Mouse (Mus musculus) heart, adult 2 months (tissue): Measurements from ENCODE around the gene Xpc.

Experiments used
- CTCF ChIP-seq: fragments of 200-600 bp; IDR thresholded peaks from 2 replicates; pipeline ENCODE4 v1.8.1; 2022; ENCODE audit warnings: antibody characterized with exemption, mild to moderate bottlenecking, moderate library complexity
- POLR2A ChIP-seq: fragments of 200-500 bp; IDR thresholded peaks from 2 replicates; pipeline ENCODE4 v1.6.1; 2011; ENCODE audit warnings: mild to moderate bottlenecking, low read depth, low read length, control low read depth; ENCODE audit not compliant: insufficient read depth

- no peak for TF ChIP-seq POLR2A
- no peak for TF ChIP-seq CTCF
These were observed 15.6 kb upstream of the Xpc start for GRCm38 (mm10) chr6:91531276-91531675.
